Mouse (Mus musculus) limb, embryonic 11.5 days (tissue): ENCODE data around the gene Lyrm4. TPM values are rescaled to one million over a fixed set of nuclear protein-coding genes. Genes with fewer than 3 reads are reported as not detected.

ENCODE experiments used
- ATAC-seq: fragments of 200-750 bp; cut with Nextera tagmentation; 2 replicates; pipeline ENCODE4 v1.8.0; 2017; ENCODE audit warnings: low read depth; ENCODE audit not compliant: insufficient number of reproducible peaks, low FRiP score, low TSS enrichment
- DNase-seq: peaks from one replicate; pipeline ENCODE4 v3.0.0-alpha.2; 2015; ENCODE audit warnings: low spot score
- H3K27ac ChIP-seq: fragments of 300-500 bp; sonication (generic); replicated peaks from 2 replicates; pipeline ENCODE4 v1.5.1; 2014; ENCODE audit warnings: low read depth, mild to moderate bottlenecking, low read length
- H3K27me3 ChIP-seq: fragments of 300-500 bp; sonication (generic); 2 replicates; pipeline ENCODE4 v1.6.1; 2014; ENCODE audit warnings: mild to moderate bottlenecking, low read length, mixed read lengths; ENCODE audit not compliant: control insufficient read depth, insufficient read depth
- H3K36me3 ChIP-seq: fragments of 300-500 bp; sonication (generic); 2 replicates; pipeline ENCODE4 v1.6.1; 2014; ENCODE audit warnings: mild to moderate bottlenecking, low read length, moderate library complexity, mixed read lengths; ENCODE audit not compliant: control insufficient read depth, insufficient read depth
- H3K4me1 ChIP-seq: fragments of 300-500 bp; sonication (generic); 2 replicates; pipeline ENCODE4 v1.6.1; 2014; ENCODE audit warnings: low read length, mixed read lengths; ENCODE audit not compliant: control insufficient read depth, insufficient read depth
- H3K4me2 ChIP-seq: fragments of 300-500 bp; sonication (generic); 2 replicates; pipeline ENCODE4 v1.6.1; 2014; ENCODE audit warnings: low read depth, mild to moderate bottlenecking, moderate library complexity; ENCODE audit not compliant: severe bottlenecking
- H3K4me3 ChIP-seq: fragments of 300-500 bp; sonication (generic); 2 replicates; pipeline ENCODE4 v1.5.1; 2014; ENCODE audit warnings: low read depth, low read length
- H3K9ac ChIP-seq: fragments of 300-500 bp; sonication (generic); 2 replicates; pipeline ENCODE4 v1.6.1; 2014; ENCODE audit warnings: mild to moderate bottlenecking, low read length
- H3K9me3 ChIP-seq: fragments of 300-500 bp; sonication (generic); 2 replicates; pipeline ENCODE4 v1.6.1; 2016; ENCODE audit warnings: low read length; ENCODE audit not compliant: control insufficient read depth
- whole genome bisulfite sequencing: fragments of 180-500 bp; shearing (Covaris S2); extraction: QIAGEN DNeasy Blood & Tissue Kit; methylation state at CpG from one replicate; pipeline ENCODE4 v1.1.7; 2014; 5-methylcytosine and 5-hydroxymethylcytosine counted together
- polyA plus RNA-seq: library from polyadenylated mRNA; unstranded; fragments of >200 nt; fragmentation: Nextera tagmentation; extraction: Ambion mirVana; gene quantifications from 2 replicates; pipeline ENCODE4 v1.2.1, GENCODE M21; 2014

The Lyrm4 gene
- 17.8 and 20.6 TPM in 2 replicates for polyA plus RNA-seq

- peak within 1 kb of the TSS; percentile 64 for H3K4me3 ChIP-seq
- ATAC-seq (peak; percentile 99), DNase-seq (peak; percentile 97)
- peak within 1 kb of the TSS; percentile 76 for H3K27ac ChIP-seq
- peak within 1 kb of the TSS; percentile 82 for H3K4me2 ChIP-seq
- H3K27me3 ChIP-seq = no peaks in the 10 kb centered on the region
- H3K9ac ChIP-seq = peak within 1 kb of the TSS; percentile 70
- WGBS = under 1% methylated on average over 74 of the region's 75 CpGs
- no peaks in the 10 kb centered on the region for H3K4me1 ChIP-seq
- no peaks in the 10 kb centered on the region for H3K9me3 ChIP-seq
- H3K36me3 ChIP-seq = no peaks in the 10 kb centered on the region
Measured at GRCm38 (mm10) chr13:36117143-36118014, at the start of gene Lyrm4, which contains the start of gene Fars2. Gene Lyrm4 (minus strand): TSS chr13:36117526. Gene Fars2 (plus strand): TSS chr13:36117412.

- 96% methylated on average over 1 of the region's 1 CpGs for WGBS
- H3K36me3 ChIP-seq = no peaks in the 10 kb centered on the region
- ATAC-seq = no peak
- H3K4me3 ChIP-seq = no peak overlapping the region
- no peak overlapping the region for H3K27ac ChIP-seq
- no peaks in the 10 kb centered on the region for H3K9me3 ChIP-seq
- DNase-seq = no peak
- no peaks in the 10 kb centered on the region for H3K27me3 ChIP-seq
- H3K4me2 ChIP-seq = no peak overlapping the region
- no peaks in the 10 kb centered on the region for H3K4me1 ChIP-seq
- no peak overlapping the region for H3K9ac ChIP-seq
Measured at GRCm38 (mm10) chr13:36163898-36164297, 46.6 kb upstream of the Lyrm4 start.

GRCm38 (mm10) chr13:36163411-36163810, 46.1 kb upstream of the Lyrm4 start:
- Histone ChIP-seq H3K4me2 (no peak overlapping the region), H3K4me3 (no peak overlapping the region), H3K9ac (no peak overlapping the region), H3K36me3 (no peaks in the 10 kb centered on the region), H3K27ac (no peak overlapping the region), H3K27me3 (no peaks in the 10 kb centered on the region), H3K4me1 (no peaks in the 10 kb centered on the region), H3K9me3 (no peaks in the 10 kb centered on the region)
- ATAC-seq = no peak
- no peak for DNase-seq
- 92% methylated on average over 5 of the region's 5 CpGs for WGBS

DNA sequence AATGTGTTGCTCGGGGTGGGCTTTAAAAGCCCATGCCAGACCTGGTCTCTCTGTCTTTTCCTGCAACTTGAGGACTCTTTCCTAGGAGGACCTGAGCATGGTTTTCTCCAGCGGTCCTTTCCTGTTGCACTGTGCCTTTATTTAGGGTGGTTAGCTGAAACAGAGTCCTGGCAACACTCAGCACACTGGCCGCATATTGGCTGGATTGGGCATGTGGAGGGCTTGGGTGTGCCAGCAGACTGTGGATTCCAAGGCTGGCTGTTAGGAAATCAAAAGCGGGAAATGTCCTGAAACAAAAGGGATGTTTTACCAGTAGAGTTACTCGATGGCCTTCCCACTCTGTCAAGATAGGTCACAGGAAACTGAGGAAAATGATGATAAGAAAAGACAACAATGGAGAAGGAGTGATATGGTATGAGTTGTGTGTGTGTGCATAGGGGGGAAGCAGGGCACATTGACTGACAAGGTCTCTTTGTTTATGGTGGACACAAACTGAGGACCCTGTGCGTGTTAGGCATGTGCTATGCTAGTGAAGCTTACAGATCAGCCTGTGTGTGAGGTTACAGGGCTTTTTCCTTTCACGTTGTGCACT, 39.1 kb upstream of the Lyrm4 start:
- Histone ChIP-seq H3K9ac (no peak overlapping the region), H3K9me3 (no peaks in the 10 kb centered on the region), H3K36me3 (no peaks in the 10 kb centered on the region), H3K4me3 (no peak overlapping the region), H3K27me3 (no peaks in the 10 kb centered on the region), H3K4me2 (no peak overlapping the region), H3K4me1 (no peaks in the 10 kb centered on the region), H3K27ac (no peak overlapping the region)
- 97% methylated on average over 7 of the region's 7 CpGs for WGBS
- DNase-seq (no peak), ATAC-seq (no peak)

GRCm38 (mm10) chr13:36152728-36153498, 35.6 kb upstream of the Lyrm4 start:
- Histone ChIP-seq H3K27me3 (no peaks in the 10 kb centered on the region), H3K36me3 (no peaks in the 10 kb centered on the region), H3K27ac (no peak overlapping the region), H3K4me1 (no peaks in the 10 kb centered on the region), H3K9ac (no peak overlapping the region), H3K4me3 (no peak overlapping the region), H3K9me3 (no peaks in the 10 kb centered on the region), H3K4me2 (no peak overlapping the region)
- WGBS = 84% methylated on average over 5 of the region's 5 CpGs
- DNase-seq = no peak
- no peak for ATAC-seq

DNA sequence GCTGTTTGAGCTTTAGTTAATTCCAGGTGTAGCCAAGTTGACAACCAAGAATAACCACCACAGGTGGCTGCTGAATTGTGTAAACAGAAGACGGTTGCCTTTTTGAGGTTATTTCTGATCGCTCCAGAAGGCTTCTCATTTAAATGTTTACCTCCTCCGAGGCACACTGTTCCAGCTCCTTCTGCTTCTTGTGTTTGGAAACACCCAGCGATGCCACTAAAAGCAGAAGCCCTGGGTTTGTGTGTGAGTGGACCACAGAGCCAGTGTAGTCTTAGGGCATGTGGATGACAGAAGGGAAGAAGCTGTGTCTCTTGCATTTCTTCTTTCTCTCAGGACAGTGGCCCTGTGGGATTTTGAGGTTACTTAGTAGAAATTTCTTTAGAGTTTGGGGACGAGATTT, 32.9 kb upstream of the Lyrm4 start:
- H3K9ac ChIP-seq = no peak overlapping the region
- no peaks in the 10 kb centered on the region for H3K9me3 ChIP-seq
- no peaks in the 10 kb centered on the region for H3K36me3 ChIP-seq
- no peak overlapping the region for H3K4me2 ChIP-seq
- H3K4me3 ChIP-seq = no peak overlapping the region
- no peak for ATAC-seq
- DNase-seq = no peak
- WGBS = 64% methylated on average over 5 of the region's 5 CpGs
- H3K4me1 ChIP-seq = no peaks in the 10 kb centered on the region
- no peak overlapping the region for H3K27ac ChIP-seq
- no peaks in the 10 kb centered on the region for H3K27me3 ChIP-seq

DNA sequence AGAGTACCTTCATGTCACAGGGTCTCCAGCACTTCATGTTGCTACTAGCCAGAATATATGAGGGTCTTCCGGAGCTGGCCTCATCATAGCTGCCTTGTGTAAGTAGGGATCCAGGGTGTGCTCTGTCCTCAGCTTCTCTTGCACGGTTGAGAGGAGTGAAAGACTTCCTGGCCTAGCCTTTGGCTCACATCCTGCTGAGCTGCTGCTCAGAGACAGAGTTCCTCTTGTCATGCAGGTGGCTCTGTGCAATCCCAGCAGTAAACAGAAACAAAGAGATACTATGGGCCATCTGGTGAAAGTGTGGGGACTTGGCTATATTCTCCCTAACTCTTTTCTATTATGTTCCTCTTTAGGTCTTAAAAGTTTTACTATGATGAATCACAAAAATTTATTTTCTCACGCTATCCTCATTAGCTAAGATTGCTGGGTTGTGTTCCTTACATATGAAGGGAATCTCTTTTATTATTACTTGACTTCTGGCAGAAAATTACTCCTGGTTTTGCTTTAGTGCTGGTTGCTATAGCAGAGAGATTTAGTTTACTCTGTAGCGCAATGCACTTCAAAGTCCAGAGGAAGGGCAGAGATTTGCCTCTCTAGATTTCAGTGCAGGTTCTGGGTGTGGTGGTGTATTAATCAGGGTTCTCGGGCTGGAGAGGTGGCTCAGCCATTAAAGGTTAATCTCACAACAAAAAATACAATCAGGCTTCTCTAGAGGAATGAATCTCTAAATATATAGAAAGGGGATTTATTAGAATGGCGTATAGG, 32.0 kb upstream of the Lyrm4 start:
- Histone ChIP-seq H3K9ac (no peak overlapping the region), H3K4me1 (no peaks in the 10 kb centered on the region), H3K9me3 (no peaks in the 10 kb centered on the region), H3K27me3 (no peaks in the 10 kb centered on the region), H3K4me2 (no peak overlapping the region), H3K27ac (no peak overlapping the region), H3K4me3 (no peak overlapping the region), H3K36me3 (no peaks in the 10 kb centered on the region)
- 63% methylated on average over 6 of the region's 6 CpGs for WGBS
- no peak for DNase-seq
- ATAC-seq = no peak

DNA sequence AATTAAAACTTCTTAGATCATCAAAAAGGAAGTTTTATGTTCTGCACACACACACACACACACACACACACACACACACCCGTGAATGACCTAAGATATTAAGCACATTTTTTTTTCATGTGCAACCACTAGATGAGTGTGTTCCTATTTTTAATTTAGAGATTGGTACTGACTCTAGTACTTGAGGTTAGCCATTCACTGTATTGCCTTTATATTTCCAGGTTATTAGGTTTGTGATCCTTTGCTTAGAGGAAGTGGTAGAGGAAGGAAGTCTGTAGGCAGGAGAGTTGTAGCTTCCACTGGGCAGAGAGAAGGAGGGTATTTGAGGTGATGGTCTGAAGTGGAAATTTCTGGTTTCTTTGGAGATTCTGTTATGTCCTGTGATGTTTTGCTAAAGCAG, 28.3 kb upstream of the Lyrm4 start:
- no peak for ATAC-seq
- WGBS = 73% methylated on average over 1 of the region's 1 CpGs
- Histone ChIP-seq H3K36me3 (no peaks in the 10 kb centered on the region), H3K9me3 (no peaks in the 10 kb centered on the region), H3K4me1 (no peaks in the 10 kb centered on the region), H3K4me3 (no peak overlapping the region), H3K27me3 (no peaks in the 10 kb centered on the region), H3K9ac (no peak overlapping the region), H3K27ac (no peak overlapping the region), H3K4me2 (no peak overlapping the region)
- no peak for DNase-seq
